8 mouse cellular contexts compared by ENCODE assay signal in genomic region chr19:8954171-8954570, GRCm38 (mm10). TPM values are rescaled to one million over a fixed set of nuclear protein-coding genes. Genes with fewer than 3 reads are reported as not detected.
DNase-seq lines count a peak whose midpoint lies in the region; ATAC-seq lines count a peak whose summit lies in the region.

No protein-coding gene starts in this region.

- peak overlapping the region; percentile 89 for H3K4me3 ChIP-seq in kidney, embryonic 16.5 days (ENCODE audit: low read length)
- peak overlapping the region; percentile 78 for H3K4me3 ChIP-seq in hindbrain, embryonic 13.5 days
- H3K4me3 ChIP-seq in midbrain, embryonic 15.5 days = peak overlapping the region; percentile 79

- H3K9me3 ChIP-seq in kidney, embryonic 16.5 days (ENCODE audit: low read length) = no peaks in the 10 kb centered on the region
- H3K9me3 ChIP-seq in hindbrain, embryonic 13.5 days = no peaks in the 10 kb centered on the region
- H3K9me3 ChIP-seq in midbrain, embryonic 15.5 days = no peaks in the 10 kb centered on the region

- ATAC-seq in kidney, embryonic 16.5 days (ENCODE audit: low FRiP score, low TSS enrichment) = no peak
- 0 out of 2 replicates have a peak, but pooled peaks have one; percentile 4 for ATAC-seq in hindbrain, embryonic 13.5 days (ENCODE audit: low FRiP score)
- 0 out of 2 replicates have a peak, but pooled peaks have one; percentile 0 for ATAC-seq in midbrain, embryonic 15.5 days (replicated peaks)

- peaks cover 47% of the 10 kb centered on the region for H3K36me3 ChIP-seq in kidney, embryonic 16.5 days (ENCODE audit: insufficient read depth, low read length)
- peaks cover 60% of the 10 kb centered on the region for H3K36me3 ChIP-seq in hindbrain, embryonic 13.5 days
- peaks cover 27% of the 10 kb centered on the region for H3K36me3 ChIP-seq in midbrain, embryonic 15.5 days (replicated peaks)

- peak overlapping the region; percentile 69 for H3K4me2 ChIP-seq in kidney, embryonic 16.5 days (replicated peaks; ENCODE audit: low read depth, low read length)
- H3K4me2 ChIP-seq in hindbrain, embryonic 13.5 days = peak overlapping the region; percentile 92
- H3K4me2 ChIP-seq in midbrain, embryonic 15.5 days = peak overlapping the region; percentile 89

- H3K27me3 ChIP-seq in kidney, embryonic 16.5 days (ENCODE audit: insufficient read depth, low read length) = no peaks in the 10 kb centered on the region
- H3K27me3 ChIP-seq in hindbrain, embryonic 13.5 days = no peaks in the 10 kb centered on the region
- no peaks in the 10 kb centered on the region for H3K27me3 ChIP-seq in midbrain, embryonic 15.5 days (replicated peaks)

- whole genome bisulfite sequencing in kidney, embryonic 16.5 days = 4% methylated on average over 9 of the region's 9 CpGs
- WGBS in hindbrain, embryonic 13.5 days = 8% methylated on average over 9 of the region's 9 CpGs
- WGBS in midbrain, embryonic 15.5 days = 10% methylated on average over 9 of the region's 9 CpGs

- H3K9ac ChIP-seq in kidney, embryonic 16.5 days (replicated peaks; ENCODE audit: low read length) = peak overlapping the region; percentile 84
- peak overlapping the region; percentile 79 for H3K9ac ChIP-seq in hindbrain, embryonic 13.5 days
- peak overlapping the region; percentile 54 for H3K9ac ChIP-seq in midbrain, embryonic 15.5 days

- peaks cover 16% of the 10 kb centered on the region for H3K4me1 ChIP-seq in kidney, embryonic 16.5 days (ENCODE audit: insufficient read depth, low read length)
- H3K4me1 ChIP-seq in hindbrain, embryonic 13.5 days (replicated peaks) = peaks cover 34% of the 10 kb centered on the region
- peaks cover 31% of the 10 kb centered on the region for H3K4me1 ChIP-seq in midbrain, embryonic 15.5 days

- DNase-seq in kidney, postnatal 10 days = no peak
- DNase-seq in adipocyte (ENCODE audit: low spot score) = peak; percentile 44
- no peak for DNase-seq in frontal cortex, postnatal 25 days (ENCODE audit: low spot score in 2 of 2)
- DNase-seq in spleen, postnatal 36 days (ENCODE audit: low spot score in 2 of 2) = no peak
- no peak for DNase-seq in right cerebral cortex, postnatal 4 days

- peak overlapping the region; percentile 66 for H3K27ac ChIP-seq in kidney, embryonic 16.5 days (ENCODE audit: low read length)
- H3K27ac ChIP-seq in hindbrain, embryonic 13.5 days = peak overlapping the region; percentile 84
- H3K27ac ChIP-seq in midbrain, embryonic 15.5 days = peak overlapping the region; percentile 89

RNA-seq across cellular contexts. Expression of gene Tut1, which starts 0.5 kb away (rescaled TPM):
- polyA plus RNA-seq in kidney, embryonic 16.5 days (2015; fragmentation: Nextera tagmentation; extraction: Ambion mirVana) = 36.0 and 38.3 TPM in 2 replicates
- polyA plus RNA-seq in hindbrain, embryonic 13.5 days (2015; fragmentation: Nextera tagmentation; extraction: Ambion mirVana) = 29.4 and 31.1 TPM in 2 replicates
- polyA plus RNA-seq in midbrain, embryonic 15.5 days (2015; fragmentation: Nextera tagmentation; extraction: Ambion mirVana) = 27.5 and 30.5 TPM in 2 replicates

RNA-seq across cellular contexts. Expression of gene Mta2, which starts 12.5 kb away (rescaled TPM):
- 179 and 180 TPM in 2 replicates for polyA plus RNA-seq in kidney, embryonic 16.5 days (2015; fragmentation: Nextera tagmentation; extraction: Ambion mirVana)
- 133 and 137 TPM in 2 replicates for polyA plus RNA-seq in hindbrain, embryonic 13.5 days (2015; fragmentation: Nextera tagmentation; extraction: Ambion mirVana)
- 119 and 121 TPM in 2 replicates for polyA plus RNA-seq in midbrain, embryonic 15.5 days (2015; fragmentation: Nextera tagmentation; extraction: Ambion mirVana)

RNA-seq across cellular contexts. Expression of gene Eef1g, which starts 12.7 kb away (rescaled TPM):
- 436 and 455 TPM in 2 replicates for polyA plus RNA-seq in kidney, embryonic 16.5 days (2015; fragmentation: Nextera tagmentation; extraction: Ambion mirVana)
- polyA plus RNA-seq in hindbrain, embryonic 13.5 days (2015; fragmentation: Nextera tagmentation; extraction: Ambion mirVana) = 344 and 348 TPM in 2 replicates
- 287 and 295 TPM in 2 replicates for polyA plus RNA-seq in midbrain, embryonic 15.5 days (2015; fragmentation: Nextera tagmentation; extraction: Ambion mirVana)

RNA-seq across cellular contexts. Expression of gene Eml3, which starts 24.8 kb away (rescaled TPM):
- 33.2 and 34.1 TPM in 2 replicates for polyA plus RNA-seq in kidney, embryonic 16.5 days (2015; fragmentation: Nextera tagmentation; extraction: Ambion mirVana)
- 9.4 and 11.3 TPM in 2 replicates for polyA plus RNA-seq in hindbrain, embryonic 13.5 days (2015; fragmentation: Nextera tagmentation; extraction: Ambion mirVana)
- 10.5 and 13.4 TPM in 2 replicates for polyA plus RNA-seq in midbrain, embryonic 15.5 days (2015; fragmentation: Nextera tagmentation; extraction: Ambion mirVana)

RNA-seq across cellular contexts. Expression of gene Rom1, which starts 25.0 kb away (rescaled TPM):
- 4.3 and 4.5 TPM in 2 replicates for polyA plus RNA-seq in kidney, embryonic 16.5 days (2015; fragmentation: Nextera tagmentation; extraction: Ambion mirVana)
- 1.6 and 1.8 TPM in 2 replicates for polyA plus RNA-seq in hindbrain, embryonic 13.5 days (2015; fragmentation: Nextera tagmentation; extraction: Ambion mirVana)
- polyA plus RNA-seq in midbrain, embryonic 15.5 days (2015; fragmentation: Nextera tagmentation; extraction: Ambion mirVana) = 1.9 and 2.4 TPM in 2 replicates
